In the genomic region with DNA sequence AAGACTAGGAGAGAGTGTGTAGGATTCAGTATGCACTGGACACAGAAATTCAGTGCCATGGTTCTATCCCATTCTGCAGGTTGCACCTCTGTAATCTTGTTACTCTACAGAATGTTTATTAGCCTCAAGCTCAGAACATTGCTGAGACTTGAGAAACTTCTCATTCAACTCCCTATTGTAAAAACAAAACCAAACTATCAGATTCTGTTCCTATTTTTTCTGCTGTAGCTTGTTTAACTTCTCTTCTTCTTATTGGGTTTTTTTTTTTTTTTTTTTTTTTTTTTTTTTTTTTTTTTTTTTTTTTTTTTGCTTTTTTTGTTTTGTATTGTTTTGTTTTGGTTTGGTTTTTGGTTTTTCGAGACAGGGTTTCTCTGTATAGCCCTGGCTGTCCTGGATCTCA, we compare ENCODE assay signal across 15 mouse cellular contexts.
"Had no signal": no experiment of that assay in that cellular context is flagged by ENCODE, and none has a peak within 500 bp of the region (broad histone marks: within the 10 kb centered on the region; RNA-seq: fewer than 3 reads in every experiment).

No protein-coding gene starts in this region.

- H3K4me1 ChIP-seq: neural tube, embryonic 15.5 days; stomach, embryonic 15.5 days had no signal

- H3K4me3 ChIP-seq: neural tube, embryonic 15.5 days; stomach, embryonic 15.5 days had no signal

- H3K4me2 ChIP-seq: neural tube, embryonic 15.5 days; stomach, embryonic 15.5 days had no signal

- H3K9me3 ChIP-seq: neural tube, embryonic 15.5 days; stomach, embryonic 15.5 days had no signal

- DNase-seq: retina, postnatal 1 day; right cerebral cortex, adult 18-20 months; right cerebral cortex, postnatal 14 days; right cerebral cortex, postnatal 25 days; right cerebral cortex, postnatal 4 days; spleen, adult 18-20 months; thymus, adult 18-20 months; thymus, adult 2 months; thymus, postnatal 14 days; thymus, postnatal 25 days; thymus, postnatal 36 days; thymus, postnatal 4 days had no signal

- H3K27ac ChIP-seq: neural tube, embryonic 15.5 days; stomach, embryonic 15.5 days; stomach, postnatal 0 days had no signal

- H3K27me3 ChIP-seq: neural tube, embryonic 15.5 days; stomach, embryonic 15.5 days had no signal

- H3K9ac ChIP-seq: neural tube, embryonic 15.5 days; stomach, embryonic 15.5 days had no signal

- H3K36me3 ChIP-seq: neural tube, embryonic 15.5 days; stomach, embryonic 15.5 days had no signal
